Comparison of ENCODE assay signal across 7 mouse cellular contexts in the genomic region with DNA sequence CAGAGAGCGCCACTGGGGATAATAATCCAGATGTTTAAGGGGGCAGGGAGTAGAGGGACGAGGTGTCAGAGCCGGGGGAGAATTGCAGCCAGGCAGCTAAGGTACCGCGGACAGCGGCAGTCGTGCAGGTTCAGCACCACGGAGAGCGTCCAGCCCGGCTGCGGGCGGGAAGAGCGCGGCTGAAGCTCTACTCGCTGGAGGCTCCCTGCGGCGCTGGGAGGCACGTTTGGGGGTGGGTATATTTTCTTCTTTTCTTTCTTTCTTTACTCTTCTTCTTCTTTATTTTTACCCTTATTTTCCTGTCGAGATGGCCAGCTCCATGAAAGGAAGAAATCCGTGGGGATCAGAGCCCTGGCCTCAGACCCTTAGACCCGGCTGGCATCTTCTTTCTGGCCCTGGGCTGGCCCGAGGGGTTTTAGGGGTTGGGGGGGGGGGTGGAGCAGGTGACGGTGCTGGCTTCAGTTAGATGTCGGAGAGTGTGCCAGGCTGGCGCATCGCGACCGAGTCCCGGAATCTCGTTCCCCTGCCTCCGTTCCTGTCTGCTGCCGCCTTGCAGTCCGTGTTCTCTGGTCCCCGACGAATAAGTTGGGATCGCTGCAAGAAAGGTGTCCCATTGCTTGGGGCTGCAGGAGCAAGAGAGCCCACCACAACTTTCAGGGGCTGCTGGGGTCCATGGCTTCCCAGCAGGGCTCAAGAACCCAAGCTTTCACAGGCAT. TPM values are rescaled to one million over a fixed set of nuclear protein-coding genes. Genes with fewer than 3 reads are reported as not detected.
A peak's percentile ranks its signal among the peaks of the same experiment; 100 is the strongest.
DNase-seq lines count a peak whose midpoint lies in the region; ATAC-seq and TF ChIP-seq lines count a peak whose summit lies in the region.

Gene Glra1 (minus strand): TSS at position 391 of the 716 bp plus-strand sequence.

- peaks cover 11% of the 10 kb centered on the region for H3K27me3 ChIP-seq in Patski
- H3K27me3 ChIP-seq in forebrain, postnatal 0 days (ENCODE audit: insufficient read depth, low read length), result peaks cover 29% of the 10 kb centered on the region
- 0 out of 2 replicates have a peak, but pooled peaks cover 3% of the 10 kb centered on the region for H3K27me3 ChIP-seq in hindbrain, embryonic 12.5 days
- peaks cover 36% of the 10 kb centered on the region for H3K27me3 ChIP-seq in midbrain, embryonic 11.5 days (ENCODE audit: control insufficient read depth, insufficient read depth, low read length)

- H3K27ac ChIP-seq in forebrain, postnatal 0 days (ENCODE audit: low read depth, low read length), result no peak within 1 kb of the TSS
- peak within 1 kb of the TSS; percentile 85 for H3K27ac ChIP-seq in hindbrain, embryonic 12.5 days
- no peak within 1 kb of the TSS for H3K27ac ChIP-seq in left cerebral cortex, adult 2 months
- H3K27ac ChIP-seq in midbrain, embryonic 11.5 days (ENCODE audit: low read depth, low read length), result no peak within 1 kb of the TSS

- peak within 1 kb of the TSS; percentile 39 for H3K4me3 ChIP-seq in forebrain, postnatal 0 days (ENCODE audit: low read depth, low read length)
- peak within 1 kb of the TSS; percentile 57 for H3K4me3 ChIP-seq in hindbrain, embryonic 12.5 days
- peak within 1 kb of the TSS; percentile 34 for H3K4me3 ChIP-seq in left cerebral cortex, adult 2 months
- H3K4me3 ChIP-seq in midbrain, embryonic 11.5 days (ENCODE audit: low read depth, low read length), result peak within 1 kb of the TSS; percentile 30

- H3K9me3 ChIP-seq in forebrain, postnatal 0 days (ENCODE audit: low read length), result no peaks in the 10 kb centered on the region
- H3K9me3 ChIP-seq in hindbrain, embryonic 12.5 days (replicated peaks), result no peaks in the 10 kb centered on the region
- no peaks in the 10 kb centered on the region for H3K9me3 ChIP-seq in midbrain, embryonic 11.5 days (ENCODE audit: control insufficient read depth, low read length)

- DNase-seq in Patski (ENCODE audit: low read depth, low spot score), result peak; percentile 12
- DNase-seq in c-Kit-positive CD71-positive TER-119-negative erythroid progenitor cells, embryonic 14.5 days (ENCODE audit: low read depth), result peak; percentile 43
- peak; percentile 36 for DNase-seq in forebrain, postnatal 0 days
- peak; percentile 12 to 44 for DNase-seq in left cerebral cortex, adult 2 months (ENCODE audit: extremely low spot score in 1 of 2, low spot score in 2 of 2)
- peak; percentile 99 for DNase-seq in midbrain, embryonic 11.5 days (ENCODE audit: low spot score, missing footprints)
- DNase-seq in spleen, postnatal 4 days (ENCODE audit: low spot score in 2 of 2), result peak; percentile 49 to 85

- no peak for TF ChIP-seq CTCF in Patski (IDR thresholded peaks at IDR 0.05)
- TF ChIP-seq CTCF in forebrain, postnatal 0 days (IDR thresholded peaks at IDR 0.05; ENCODE audit: low read depth), result no peak
- no peak for TF ChIP-seq CTCF in left cerebral cortex, adult 2 months (IDR thresholded peaks at IDR 0.05)

- H3K4me1 ChIP-seq in forebrain, postnatal 0 days (ENCODE audit: insufficient read depth), result no peaks in the 10 kb centered on the region
- peaks cover 21% of the 10 kb centered on the region for H3K4me1 ChIP-seq in hindbrain, embryonic 12.5 days
- H3K4me1 ChIP-seq in midbrain, embryonic 11.5 days (ENCODE audit: control insufficient read depth, insufficient read depth, low read length), result no peaks in the 10 kb centered on the region; the same call in 1 of the 2 replicates

- no peaks in the 10 kb centered on the region for H3K36me3 ChIP-seq in forebrain, postnatal 0 days (ENCODE audit: insufficient read depth)
- H3K36me3 ChIP-seq in hindbrain, embryonic 12.5 days, result no peaks in the 10 kb centered on the region
- no peaks in the 10 kb centered on the region for H3K36me3 ChIP-seq in midbrain, embryonic 11.5 days (ENCODE audit: control insufficient read depth, insufficient read depth, low read length)

- in situ Hi-C loops in Patski (cut with MboI; ENCODE audit: low pct_unique_long_range_greater_than_20kb), result no loop called here

- H3K9ac ChIP-seq in forebrain, postnatal 0 days, result peak within 1 kb of the TSS; percentile 31
- H3K9ac ChIP-seq in hindbrain, embryonic 12.5 days, result peak within 1 kb of the TSS; percentile 63
- H3K9ac ChIP-seq in midbrain, embryonic 11.5 days (ENCODE audit: low read length), result no peak within 1 kb of the TSS

- peak within 1 kb of the TSS; percentile 75 for H3K4me2 ChIP-seq in forebrain, postnatal 0 days (ENCODE audit: low read depth)
- peak within 1 kb of the TSS; percentile 52 for H3K4me2 ChIP-seq in hindbrain, embryonic 12.5 days (replicated peaks)
- H3K4me2 ChIP-seq in midbrain, embryonic 11.5 days, result peak within 1 kb of the TSS; percentile 45

- intact Hi-C loops in left cerebral cortex, adult 2 months (cut with DNase I), result loop anchor here (10.0 kb wide), 1 partner anchor 177 kb away; no protein-coding TSS in a partner anchor

- 1% methylated on average over 36 of the region's 36 CpGs for WGBS in forebrain, postnatal 0 days
- WGBS in hindbrain, embryonic 12.5 days, result 0% methylated on average over 36 of the region's 36 CpGs
- WGBS in midbrain, embryonic 11.5 days, result 1% methylated on average over 36 of the region's 36 CpGs

- CTCF ChIA-PET in Patski (lab: Charles Lee), result no interaction called here

- POLR2A ChIA-PET in Patski (lab: Charles Lee), result no interaction called here

- ATAC-seq in Patski, result no peak
- peak; percentile 29 for ATAC-seq in forebrain, postnatal 0 days
- peak; percentile 61 for ATAC-seq in hindbrain, embryonic 12.5 days (ENCODE audit: low FRiP score)
- peak; percentile 74; the same call in 1 of the 2 replicates for ATAC-seq in midbrain, embryonic 11.5 days (ENCODE audit: low FRiP score)

RNA-seq across cellular contexts. Expression of gene Glra1, which starts in this region (rescaled TPM):
- polyA plus RNA-seq in Patski (2021), result not detected
- total RNA-seq in forebrain, postnatal 0 days (2014; rRNA removed), result 0.19 TPM in 1 of 2 replicates, not detected in the other
- polyA plus RNA-seq in forebrain, postnatal 0 days (2015; fragmentation: Nextera tagmentation; extraction: Ambion mirVana), result 0.08 TPM in 1 of 2 replicates, not detected in the other
- 3.5 and 3.9 TPM in 2 replicates for polyA plus RNA-seq in hindbrain, embryonic 12.5 days (2016; fragmentation: Nextera tagmentation; extraction: Ambion mirVana)
- total RNA-seq in left cerebral cortex, adult 2 months (2021), result 1 to 10 TPM; 1.5 to 2.1 TPM
- 0.07 TPM in 1 of 2 replicates, not detected in the other for polyA plus RNA-seq in midbrain, embryonic 11.5 days (2014; fragmentation: Nextera tagmentation; extraction: Ambion mirVana)

Comparison
In these comparisons a context has a peak if more than half of its experiments do, and no peak if none do; other contexts are left out.
1. Peak in DNase-seq in Patski; RNA of the gene not detected or under 1 TPM.
2. Peak in DNase-seq, ATAC-seq, H3K4me3 ChIP-seq, H3K9ac ChIP-seq and H3K4me2 ChIP-seq in forebrain, postnatal 0 days; RNA of the gene not detected or under 1 TPM.
3. Peak in DNase-seq, ATAC-seq, H3K4me3 ChIP-seq and H3K4me2 ChIP-seq in midbrain, embryonic 11.5 days; RNA of the gene not detected or under 1 TPM.
4. DNase-seq: peak in every context shown above with its lines; median percentile 99 in midbrain, embryonic 11.5 days; 67 in spleen, postnatal 4 days; 43 in c-Kit-positive CD71-positive TER-119-negative erythroid progenitor cells, embryonic 14.5 days; 36 in forebrain, postnatal 0 days; 28 in left cerebral cortex, adult 2 months; 12 in Patski.